Mouse (Mus musculus) macrophage (primary cell): ENCODE data around the gene Arid4b. TPM values are rescaled to one million over a fixed set of nuclear protein-coding genes. Genes with fewer than 3 reads are reported as not detected.

Experiments used
- polyA plus RNA-seq: library from polyadenylated mRNA; stranded (reverse); fragments of 250-400 nt; gene quantifications from 3 replicates; pipeline ENCODE4 v1.2.4, GENCODE M21; 2018; ENCODE audit warnings: inconsistent platforms

Arid4b gene
- polyA plus RNA-seq, 1 experiment from 2014 or later = 17.8 TPM

Other genes starting within 250 kb of the Arid4b start
- gene B3galnt2, start 108.8 kb upstream of the Arid4b start, polyA plus RNA-seq = 3.9 to 8.0 TPM (median 6.2 TPM) in 3 replicates
- 22.6 to 29.9 TPM (median 27.4 TPM) in 3 replicates for gene Tbce, start 23.6 kb upstream of the Arid4b start, polyA plus RNA-seq
- 14.6 to 19.9 TPM (median 19.6 TPM) in 3 replicates for gene Ggps1, start 256 bp downstream of the Arid4b start, polyA plus RNA-seq